Mouse (Mus musculus): ENCODE results near the gene Pde4c.
A peak's percentile ranks its signal among the peaks of the same experiment; 100 is the strongest.

Gene Pde4c

GRCm38 (mm10) chr8:70723486-70724210 lies at the start of gene Pde4c:
Pde4c (plus strand) TSS chr8:70723720.
- DNase-seq (ENCODE audit: low read depth), result no peak

- no peak for DNase-seq (ENCODE audit: low read depth)
These were observed 49.4 kb upstream of the Pde4c start for GRCm38 (mm10) chr8:70674109-70674508.

GRCm38 (mm10) chr8:70674716-70675115 lies 48.8 kb upstream of the Pde4c start:
- DNase-seq (ENCODE audit: low read depth), result no peak

- DNase-seq (ENCODE audit: low read depth), result no peak
These were observed 48.2 kb upstream of the Pde4c start for GRCm38 (mm10) chr8:70675336-70675735.

GRCm38 (mm10) chr8:70677451-70678080 lies 46.0 kb upstream of the Pde4c start:
- no peak for DNase-seq (ENCODE audit: low read depth)

- DNase-seq (ENCODE audit: low read depth), result no peak
These were observed 44.8 kb upstream of the Pde4c start for GRCm38 (mm10) chr8:70678679-70679078.

GRCm38 (mm10) chr8:70679404-70679803 lies 44.1 kb upstream of the Pde4c start:
- DNase-seq (ENCODE audit: low read depth), result peak; percentile 43

GRCm38 (mm10) chr8:70680039-70680438 lies 43.5 kb upstream of the Pde4c start:
- peak; percentile 43 for DNase-seq (ENCODE audit: low read depth)

GRCm38 (mm10) chr8:70681410-70681809 lies 42.1 kb upstream of the Pde4c start:
- peak; percentile 51 for DNase-seq (ENCODE audit: low read depth)

- DNase-seq (ENCODE audit: low read depth), result peak; percentile 96
These were observed 41.3 kb upstream of the Pde4c start for GRCm38 (mm10) chr8:70682193-70682592.

GRCm38 (mm10) chr8:70682692-70683091 lies 40.8 kb upstream of the Pde4c start:
- DNase-seq (ENCODE audit: low read depth), result peak; percentile 37

GRCm38 (mm10) chr8:70684291-70684690 lies 39.2 kb upstream of the Pde4c start:
- peak; percentile 44 for DNase-seq (ENCODE audit: low read depth)

GRCm38 (mm10) chr8:70687576-70687975 lies 35.9 kb upstream of the Pde4c start:
- peak; percentile 75 for DNase-seq (ENCODE audit: low read depth)

- DNase-seq (ENCODE audit: low read depth), result no peak
These were observed 35.4 kb upstream of the Pde4c start for GRCm38 (mm10) chr8:70688136-70688535.

- DNase-seq (ENCODE audit: low read depth), result peak; percentile 59
These were observed 33.6 kb upstream of the Pde4c start for GRCm38 (mm10) chr8:70689892-70690390.

- no peak for DNase-seq (ENCODE audit: low read depth)
These were observed 32.3 kb upstream of the Pde4c start for GRCm38 (mm10) chr8:70691230-70691629.

GRCm38 (mm10) chr8:70691727-70692231 lies 31.7 kb upstream of the Pde4c start:
- no peak for DNase-seq (ENCODE audit: low read depth)

GRCm38 (mm10) chr8:70693636-70694035 lies 29.9 kb upstream of the Pde4c start:
- no peak for DNase-seq (ENCODE audit: low read depth)

- DNase-seq (ENCODE audit: low read depth), result no peak
These were observed 28.1 kb upstream of the Pde4c start for GRCm38 (mm10) chr8:70695318-70696018.

GRCm38 (mm10) chr8:70696019-70696885 lies 27.3 kb upstream of the Pde4c start:
- peak; percentile 52 for DNase-seq (ENCODE audit: low read depth)

GRCm38 (mm10) chr8:70696946-70697345 lies 26.6 kb upstream of the Pde4c start:
- no peak for DNase-seq (ENCODE audit: low read depth)

Data from NIH3T3 (cell line).